Mouse (Mus musculus) lung, postnatal 0 days (tissue): ENCODE results near the gene Brat1. TPM values are rescaled to one million over a fixed set of nuclear protein-coding genes. Genes with fewer than 3 reads are reported as not detected.
A peak's percentile ranks its signal among the peaks of the same experiment; 100 is the strongest.
"Not testable (repeated sequence)": the region's sequence is repeated elsewhere in the genome, so short reads cannot be mapped to it uniquely, and the experiment has no call there.

Source experiments
- ATAC-seq: fragments of 200-750 bp; cut with Nextera tagmentation; 2 replicates; pipeline ENCODE4 v1.8.0; 2017; ENCODE audit warnings: moderate library complexity
- DNase-seq: peaks from one replicate; pipeline ENCODE4 v3.0.0-alpha.2; 2016; ENCODE audit warnings: low spot score
- H3K27ac ChIP-seq: fragments of 300-500 bp; sonication (generic); 2 replicates; pipeline ENCODE4 v1.5.1; 2014; ENCODE audit warnings: antibody characterized with exemption, mild to moderate bottlenecking, low read length, mixed read lengths
- H3K27me3 ChIP-seq: fragments of 300-500 bp; sonication (generic); replicated peaks from 2 replicates; pipeline ENCODE4 v1.6.1; 2014; ENCODE audit warnings: low read length, mixed read lengths; ENCODE audit not compliant: insufficient read depth
- H3K36me3 ChIP-seq: fragments of 300-500 bp; sonication (generic); 2 replicates; pipeline ENCODE4 v1.6.1; 2014; ENCODE audit warnings: low read length, mixed read lengths; ENCODE audit not compliant: insufficient read depth
- H3K4me1 ChIP-seq: fragments of 300-500 bp; sonication (generic); 2 replicates; pipeline ENCODE4 v1.6.1; 2014; ENCODE audit warnings: antibody characterized with exemption, low read depth, low read length, mixed read lengths; ENCODE audit not compliant: insufficient read depth
- H3K4me2 ChIP-seq: fragments of 300-500 bp; sonication (generic); replicated peaks from 2 replicates; pipeline ENCODE4 v1.6.1; 2014; ENCODE audit warnings: low read depth, mild to moderate bottlenecking, low read length, moderate library complexity, mixed read lengths
- H3K4me3 ChIP-seq: fragments of 300-500 bp; sonication (generic); 2 replicates; pipeline ENCODE4 v1.5.1; 2014; ENCODE audit warnings: low read depth, low read length
- H3K9ac ChIP-seq: fragments of 300-500 bp; sonication (generic); replicated peaks from 2 replicates; pipeline ENCODE4 v1.6.1; 2014; ENCODE audit warnings: low read depth, mild to moderate bottlenecking
- H3K9me3 ChIP-seq: fragments of 300-500 bp; sonication (generic); 2 replicates; pipeline ENCODE4 v1.6.1; 2016; ENCODE audit warnings: low read length, mixed read lengths
- CTCF ChIP-seq: IDR thresholded peaks from 2 replicates; pipeline ENCODE4 v1.5.1; 2016; ENCODE audit warnings: antibody characterized with exemption, mild to moderate bottlenecking
- EP300 ChIP-seq: IDR thresholded peaks from 2 replicates; pipeline ENCODE4 v1.6.1; 2016; ENCODE audit warnings: antibody characterized with exemption, mild to moderate bottlenecking, control low read depth
- WGBS: fragments of 180-500 bp; shearing (Covaris S2); extraction: QIAGEN DNeasy Blood & Tissue Kit; methylation state at CpG from one replicate; pipeline ENCODE4 v1.1.7; 2014; 5-methylcytosine and 5-hydroxymethylcytosine counted together
- polyA plus RNA-seq: library from polyadenylated mRNA; unstranded; fragments of >200 nt; fragmentation: Nextera tagmentation; extraction: Ambion mirVana; gene quantifications from 2 replicates; pipeline ENCODE4 v1.2.1, GENCODE M21; 2015

Brat1 gene
- polyA plus RNA-seq, 1 experiment from 2014 or later, result 16.1 TPM

DNA sequence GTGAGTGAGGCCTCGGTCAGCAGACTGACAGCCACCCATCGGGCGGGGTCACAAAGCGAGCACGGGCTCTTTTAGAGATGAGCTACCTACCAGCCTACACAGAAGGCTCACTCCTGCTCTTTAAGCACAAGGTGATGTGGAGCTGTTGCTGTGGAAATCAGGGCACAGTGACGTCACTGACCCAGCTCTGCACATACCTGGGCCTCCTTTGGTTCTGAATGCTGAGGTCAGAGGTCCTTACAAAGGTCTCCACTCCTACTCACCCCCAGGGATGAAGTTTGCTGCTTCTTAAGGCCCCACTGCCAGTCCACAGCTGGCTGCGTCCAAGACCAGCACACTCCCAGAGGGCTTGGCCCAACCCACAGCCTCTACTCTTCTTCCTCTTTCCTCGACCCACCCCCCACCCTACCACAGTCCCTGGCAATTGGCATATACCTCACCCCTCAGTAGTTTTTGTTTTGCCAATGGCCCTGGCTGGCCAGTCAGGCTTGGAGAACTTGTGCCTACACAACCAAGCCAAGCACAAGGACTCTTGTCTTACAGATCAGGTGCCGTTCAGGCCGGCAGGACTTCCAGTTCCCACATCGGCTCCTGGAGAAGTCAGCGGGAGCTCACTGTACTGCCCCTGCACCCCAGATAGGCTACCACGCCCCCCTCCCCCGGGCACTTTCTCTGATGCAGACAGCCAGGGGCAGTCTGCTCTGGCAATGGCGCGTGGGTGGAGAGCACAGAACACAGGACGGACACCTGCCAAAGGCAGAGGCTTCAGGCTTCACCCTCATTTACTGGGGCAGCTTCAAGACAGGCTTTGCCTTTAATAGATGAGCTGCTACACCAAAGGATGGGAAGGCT is 41.8 kb upstream of the Brat1 start:
- no peak for DNase-seq
- Histone ChIP-seq H3K4me2 (no peak overlapping the region), H3K9me3 (no peaks in the 10 kb centered on the region), H3K9ac (no peak overlapping the region), H3K27me3 (no peaks in the 10 kb centered on the region), H3K27ac (no peak overlapping the region; the same call in 1 of the 2 replicates), H3K36me3 (0 out of 2 replicates have a peak, but pooled peaks cover 3% of the 10 kb centered on the region), H3K4me3 (no peak overlapping the region), H3K4me1 (peaks cover 3% of the 10 kb centered on the region; the same call in 1 of the 2 replicates)
- ATAC-seq, result peak; percentile 14; the same call in 1 of the 2 replicates
- TF ChIP-seq CTCF (no peak), EP300 (no peak)
- 62% methylated on average over 17 of the region's 17 CpGs for WGBS

DNA sequence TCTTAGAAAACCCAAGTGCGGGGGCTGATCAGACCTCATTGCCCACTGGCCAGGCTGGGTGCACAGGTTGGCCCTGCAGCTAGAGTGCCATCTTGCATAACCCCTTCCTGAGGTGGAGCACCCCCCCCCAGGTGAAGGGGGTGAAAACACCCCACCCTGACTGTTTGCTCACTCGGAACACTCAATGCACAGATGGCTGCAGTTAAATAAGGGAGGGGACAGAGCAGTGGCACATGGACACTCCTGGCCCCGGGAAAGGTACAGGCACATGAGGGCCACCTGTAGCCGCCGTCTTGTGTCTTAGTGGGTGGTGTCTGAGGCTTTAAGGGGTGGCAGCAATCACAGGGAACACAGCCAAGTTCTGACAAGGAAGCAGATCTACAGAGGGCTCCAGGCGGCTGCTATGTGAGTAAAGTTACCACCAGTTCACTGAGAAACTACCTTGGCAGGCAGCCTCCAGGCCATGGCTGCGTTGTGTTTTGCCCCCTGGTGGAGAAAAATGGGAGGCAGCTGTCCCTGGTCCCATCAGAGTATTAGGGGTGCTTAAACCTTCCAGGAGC is 41.1 kb upstream of the Brat1 start:
- Histone ChIP-seq H3K36me3 (peaks cover 4% of the 10 kb centered on the region; the same call in 1 of the 2 replicates), H3K4me3 (no peak overlapping the region), H3K9ac (no peak overlapping the region), H3K4me1 (peaks cover 3% of the 10 kb centered on the region; the same call in 1 of the 2 replicates), H3K27ac (no peak overlapping the region), H3K4me2 (no peak overlapping the region), H3K9me3 (no peaks in the 10 kb centered on the region; the same call in 1 of the 2 replicates), H3K27me3 (no peaks in the 10 kb centered on the region)
- DNase-seq, result peak; percentile 90
- ATAC-seq, result peak; percentile 89
- no peak for TF ChIP-seq EP300
- TF ChIP-seq CTCF, result peak; percentile 87
- 35% methylated on average over 7 of the region's 7 CpGs for WGBS

DNA sequence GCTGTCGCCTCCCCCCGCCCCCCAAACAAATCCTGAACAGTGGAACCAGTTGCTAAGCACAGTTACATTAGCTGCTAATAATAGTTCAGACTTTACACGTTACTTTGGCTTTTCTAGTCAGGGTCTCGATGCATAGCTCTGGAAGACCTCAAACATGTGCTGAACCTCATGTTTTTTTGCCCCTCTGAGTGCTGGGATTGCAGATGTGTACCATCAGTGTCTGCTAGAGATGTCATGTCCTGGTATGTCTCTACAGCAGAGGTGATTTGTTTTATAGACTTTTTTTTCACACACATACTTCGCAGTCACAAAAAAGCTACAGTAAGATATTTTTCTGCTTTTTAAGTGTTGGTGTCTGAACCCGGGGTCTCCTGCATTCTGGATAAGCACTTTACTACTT is 32.7 kb upstream of the Brat1 start:
- no peak for DNase-seq
- H3K4me2 ChIP-seq, result no peak overlapping the region
- no peak for TF ChIP-seq CTCF
- TF ChIP-seq EP300, result no peak
- peaks cover 3% of the 10 kb centered on the region; the same call in 1 of the 2 replicates for H3K9me3 ChIP-seq
- WGBS, result 72% methylated on average over 6 of the region's 6 CpGs
- no peaks in the 10 kb centered on the region for H3K27me3 ChIP-seq
- no peak overlapping the region for H3K4me3 ChIP-seq
- no peak for ATAC-seq
- no peak overlapping the region for H3K9ac ChIP-seq
- H3K27ac ChIP-seq, result no peak overlapping the region
- H3K4me1 ChIP-seq, result no peaks in the 10 kb centered on the region
- peaks cover 10% of the 10 kb centered on the region for H3K36me3 ChIP-seq

DNA sequence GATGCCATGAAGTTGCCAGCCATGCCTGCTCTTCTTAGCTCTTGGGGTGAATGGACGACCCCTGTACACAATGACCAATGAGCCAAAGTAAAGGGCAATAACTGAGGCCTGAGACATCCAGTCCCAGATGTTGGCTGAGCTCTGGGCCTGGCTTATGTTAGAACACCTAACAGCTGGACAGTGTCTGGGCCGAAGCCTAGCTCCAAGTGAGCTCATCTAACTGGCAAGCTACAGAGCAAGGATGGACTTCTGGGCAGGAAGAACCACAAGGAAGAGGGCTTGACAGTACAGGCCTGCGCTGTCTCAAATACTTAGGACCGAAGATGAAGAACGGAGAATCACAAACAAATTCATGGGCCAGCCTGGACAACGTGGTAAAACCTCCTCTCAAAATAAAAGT is 32.2 kb upstream of the Brat1 start:
- DNase-seq, result peak; percentile 28
- not testable (repeated sequence) for H3K4me2 ChIP-seq, H3K27me3 ChIP-seq, H3K4me1 ChIP-seq, H3K9me3 ChIP-seq, H3K27ac ChIP-seq, H3K9ac ChIP-seq, H3K4me3 ChIP-seq
- ATAC-seq, result peak; percentile 70
- 74% methylated on average over 6 of the region's 6 CpGs for WGBS
- H3K36me3 ChIP-seq, result peaks cover 15% of the 10 kb centered on the region

GRCm38 (mm10) chr5:140674036-140674435 is 30.8 kb upstream of the Brat1 start:
- TF ChIP-seq EP300, result no peak
- no peak for TF ChIP-seq CTCF
- peaks cover 11% of the 10 kb centered on the region for H3K36me3 ChIP-seq

DNA sequence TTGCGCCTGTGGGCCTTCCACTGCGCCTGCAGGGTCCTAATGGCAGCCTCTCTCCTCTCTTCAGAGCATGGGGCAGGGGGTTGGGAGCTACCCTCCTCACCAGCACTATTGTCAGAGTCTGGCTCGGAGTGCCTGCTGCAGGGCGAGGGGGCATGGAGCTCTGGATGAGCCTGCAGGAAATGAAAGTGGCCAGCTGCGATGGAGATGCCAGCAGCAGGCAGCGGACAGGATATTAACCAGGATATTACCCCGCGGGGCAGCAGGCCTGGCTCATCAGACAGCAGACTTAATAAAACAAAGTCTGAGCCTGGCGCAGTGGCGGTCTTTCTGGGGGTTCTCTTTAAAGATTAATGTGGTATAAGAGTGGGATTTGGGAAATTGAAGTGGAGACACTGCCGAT is 29.7 kb upstream of the Brat1 start:
- Histone ChIP-seq H3K4me2 (no peak overlapping the region), H3K4me3 (no peak overlapping the region), H3K4me1 (no peaks in the 10 kb centered on the region), H3K9me3 (no peaks in the 10 kb centered on the region), H3K9ac (no peak overlapping the region), H3K27me3 (no peaks in the 10 kb centered on the region), H3K36me3 (0 out of 2 replicates have a peak, but pooled peaks cover 7% of the 10 kb centered on the region), H3K27ac (no peak overlapping the region)
- WGBS, result 79% methylated on average over 11 of the region's 11 CpGs
- ATAC-seq (no peak), DNase-seq (no peak)
- TF ChIP-seq EP300, result no peak
- no peak for TF ChIP-seq CTCF

More at GRCm38 (mm10) chr5:140674036-140674435, 30.8 kb upstream of the Brat1 start:
- H3K9me3 ChIP-seq, result peaks cover 2% of the 10 kb centered on the region; the same call in 1 of the 2 replicates
- no peaks in the 10 kb centered on the region for H3K4me1 ChIP-seq
- ATAC-seq (no peak), DNase-seq (no peak)
- WGBS, result 85% methylated on average over 17 of the region's 17 CpGs
- no peak overlapping the region for H3K27ac ChIP-seq
- H3K9ac ChIP-seq, result no peak overlapping the region
- H3K27me3 ChIP-seq, result no peaks in the 10 kb centered on the region
- no peak overlapping the region for H3K4me3 ChIP-seq
- no peak overlapping the region for H3K4me2 ChIP-seq
